Mouse (Mus musculus) splenic B cell, adult 2 months (primary cell): ENCODE data around the gene Supt16.

Experiments
- DNase-seq: peaks from one replicate; pipeline ENCODE4 v3.0.0-alpha.2; 2011; ENCODE audit warnings: low read depth, low spot score
- H3K27me3 ChIP-seq: 2 replicates; pipeline ENCODE4 v1.6.1; 2012; ENCODE audit warnings: mild to moderate bottlenecking, low read length, moderate library complexity, mixed read lengths; ENCODE audit not compliant: control insufficient read depth, poor library complexity, insufficient read depth, severe bottlenecking
- H3K36me3 ChIP-seq: 2 replicates; pipeline ENCODE4 v1.6.1; 2012; ENCODE audit warnings: mild to moderate bottlenecking, low read length, moderate library complexity, mixed read lengths; ENCODE audit not compliant: control insufficient read depth, poor library complexity, insufficient read depth, severe bottlenecking

Gene Supt16

GRCm38 (mm10) chr14:52197156-52197878 is at the start of gene Supt16:
Supt16 (minus strand) TSS chr14:52197416.
- peak; percentile 82 for DNase-seq
- Histone ChIP-seq H3K27me3 (no peaks in the 10 kb centered on the region), H3K36me3 (peaks cover 8% of the 10 kb centered on the region)

GRCm38 (mm10) chr14:52246129-52246528 is 48.9 kb upstream of the Supt16 start:
- no peak for DNase-seq
- Histone ChIP-seq H3K27me3 (no peaks in the 10 kb centered on the region), H3K36me3 (no peaks in the 10 kb centered on the region)

GRCm38 (mm10) chr14:52244690-52245042 is 47.5 kb upstream of the Supt16 start:
- Histone ChIP-seq H3K27me3 (no peaks in the 10 kb centered on the region), H3K36me3 (no peaks in the 10 kb centered on the region)
- no peak for DNase-seq

- DNase-seq, result peak; percentile 99
Measured at GRCm38 (mm10) chr14:52244041-52244689, 46.9 kb upstream of the Supt16 start.

GRCm38 (mm10) chr14:52236216-52236615 is 39.0 kb upstream of the Supt16 start:
- Histone ChIP-seq H3K27me3 (no peaks in the 10 kb centered on the region), H3K36me3 (peaks cover 22% of the 10 kb centered on the region)
- DNase-seq, result no peak

More at GRCm38 (mm10) chr14:52244041-52244689, 46.9 kb upstream of the Supt16 start:
- Histone ChIP-seq H3K36me3 (no peaks in the 10 kb centered on the region), H3K27me3 (no peaks in the 10 kb centered on the region)

GRCm38 (mm10) chr14:52235165-52235564 is 37.9 kb upstream of the Supt16 start:
- H3K36me3 ChIP-seq, result peaks cover 23% of the 10 kb centered on the region
- DNase-seq, result no peak
- H3K27me3 ChIP-seq, result no peaks in the 10 kb centered on the region

GRCm38 (mm10) chr14:52232249-52232648 is 35.0 kb upstream of the Supt16 start:
- DNase-seq, result no peak
- H3K27me3 ChIP-seq, result no peaks in the 10 kb centered on the region
- peaks cover 32% of the 10 kb centered on the region for H3K36me3 ChIP-seq

- no peaks in the 10 kb centered on the region for H3K27me3 ChIP-seq
- peaks cover 31% of the 10 kb centered on the region for H3K36me3 ChIP-seq
- no peak for DNase-seq
Measured at GRCm38 (mm10) chr14:52225972-52226371, 28.8 kb upstream of the Supt16 start.

GRCm38 (mm10) chr14:52217261-52217660 is 20.0 kb upstream of the Supt16 start:
- Histone ChIP-seq H3K36me3 (peaks cover 32% of the 10 kb centered on the region), H3K27me3 (no peaks in the 10 kb centered on the region)
- DNase-seq, result no peak

GRCm38 (mm10) chr14:52199412-52199811 is 2.2 kb upstream of the Supt16 start:
- DNase-seq, result no peak
- H3K36me3 ChIP-seq, result peaks cover 17% of the 10 kb centered on the region
- no peaks in the 10 kb centered on the region for H3K27me3 ChIP-seq

GRCm38 (mm10) chr14:52198141-52198540 is 925 bp upstream of the Supt16 start:
- peak; percentile 29 for DNase-seq
- no peaks in the 10 kb centered on the region for H3K27me3 ChIP-seq
- peaks cover 12% of the 10 kb centered on the region for H3K36me3 ChIP-seq

- Histone ChIP-seq H3K36me3 (peaks cover 4% of the 10 kb centered on the region), H3K27me3 (no peaks in the 10 kb centered on the region)
- DNase-seq, result no peak
Measured at GRCm38 (mm10) chr14:52196230-52197155, 723 bp downstream of the Supt16 start.

GRCm38 (mm10) chr14:52195691-52196090 is 1.5 kb downstream of the Supt16 start:
- Histone ChIP-seq H3K27me3 (no peaks in the 10 kb centered on the region), H3K36me3 (peaks cover 4% of the 10 kb centered on the region)
- peak; percentile 85 for DNase-seq

GRCm38 (mm10) chr14:52190740-52191359 is 6.4 kb downstream of the Supt16 start:
- no peaks in the 10 kb centered on the region for H3K36me3 ChIP-seq
- H3K27me3 ChIP-seq, result no peaks in the 10 kb centered on the region
- peak; percentile 75 for DNase-seq
